Comparison of ENCODE assay signal across 28 mouse cellular contexts in genomic region chr19:59653631-59654367, GRCm38 (mm10).
DNase-seq lines count a peak whose midpoint lies in the region; ATAC-seq and TF ChIP-seq lines count a peak whose summit lies in the region.
"Had no signal": no experiment of that assay in that cellular context is flagged by ENCODE, and none has a peak within 500 bp of the region (broad histone marks: within the 10 kb centered on the region; RNA-seq: fewer than 3 reads in every experiment).

No protein-coding gene starts in this region.

- 63% methylated on average over 18 of the region's 18 CpGs for WGBS in embryonic facial prominence, embryonic 12.5 days
- WGBS in embryonic facial prominence, embryonic 10.5 days = 68% methylated on average over 18 of the region's 18 CpGs
- 36% methylated on average over 18 of the region's 18 CpGs for WGBS in forebrain, embryonic 12.5 days
- 54% methylated on average over 18 of the region's 18 CpGs for WGBS in intestine, embryonic 16.5 days
- 66% methylated on average over 18 of the region's 18 CpGs for WGBS in kidney, embryonic 15.5 days

- no peak for DNase-seq in embryonic facial prominence, embryonic 10.5 days (ENCODE audit: low spot score)
- no peak for DNase-seq in layer of hippocampus, adult 2 months (ENCODE audit: low spot score in 2 of 2)
- no peak for DNase-seq in layer of hippocampus, postnatal 10 days (ENCODE audit: low spot score in 2 of 2)
- peak; percentile 42 for DNase-seq in retina, postnatal 1 day
- DNase-seq: adrenal gland, adult 8-10 months; cerebellum, adult 9-10 months; cerebellum, postnatal 36 days; gastrocnemius, postnatal 25 days; heart, adult 18-20 months; heart, postnatal 4 days; kidney, adult 18-20 months; kidney, postnatal 4 days; right cerebral cortex, postnatal 4 days; thymus, adult 2 months; thymus, postnatal 36 days had no signal

- no peak overlapping the region for H3K4me3 ChIP-seq in embryonic facial prominence, embryonic 12.5 days
- no peak overlapping the region for H3K4me3 ChIP-seq in embryonic facial prominence, embryonic 10.5 days
- H3K4me3 ChIP-seq in layer of hippocampus, adult 2 months = peak overlapping the region; percentile 5; the same call in 1 of the 2 replicates
- H3K4me3 ChIP-seq in forebrain, embryonic 12.5 days (replicated peaks) = no peak overlapping the region
- no peak overlapping the region for H3K4me3 ChIP-seq in intestine, embryonic 16.5 days (ENCODE audit: low read length)
- no peak overlapping the region for H3K4me3 ChIP-seq in kidney, embryonic 15.5 days (replicated peaks)
- H3K4me3 ChIP-seq: embryonic facial prominence, embryonic 13.5 days; hindbrain, embryonic 13.5 days; limb, embryonic 12.5 days; lung, embryonic 15.5 days; midbrain, embryonic 13.5 days had no signal

- H3K27me3 ChIP-seq in embryonic facial prominence, embryonic 12.5 days = no peaks in the 10 kb centered on the region
- no peaks in the 10 kb centered on the region for H3K27me3 ChIP-seq in embryonic facial prominence, embryonic 10.5 days (replicated peaks; ENCODE audit: low read depth, poor library complexity, severe bottlenecking)
- no peaks in the 10 kb centered on the region for H3K27me3 ChIP-seq in forebrain, embryonic 12.5 days
- no peaks in the 10 kb centered on the region for H3K27me3 ChIP-seq in intestine, embryonic 16.5 days (replicated peaks; ENCODE audit: control insufficient read depth, insufficient read depth, low read length)
- no peaks in the 10 kb centered on the region for H3K27me3 ChIP-seq in kidney, embryonic 15.5 days
- H3K27me3 ChIP-seq: CH12.LX; embryonic facial prominence, embryonic 13.5 days; hindbrain, embryonic 13.5 days; lung, embryonic 15.5 days; midbrain, embryonic 13.5 days had no signal

- H3K9ac ChIP-seq in embryonic facial prominence, embryonic 12.5 days = no peak overlapping the region
- H3K9ac ChIP-seq in forebrain, embryonic 12.5 days = no peak overlapping the region
- no peak overlapping the region for H3K9ac ChIP-seq in intestine, embryonic 16.5 days (ENCODE audit: low read depth, low read length)
- no peak overlapping the region for H3K9ac ChIP-seq in kidney, embryonic 15.5 days
- H3K9ac ChIP-seq: embryonic facial prominence, embryonic 13.5 days; hindbrain, embryonic 13.5 days; limb, embryonic 12.5 days; lung, embryonic 15.5 days; midbrain, embryonic 13.5 days had no signal

- ATAC-seq in embryonic facial prominence, embryonic 12.5 days (ENCODE audit: insufficient number of reproducible peaks, insufficient read depth, low FRiP score, low TSS enrichment) = 0 out of 2 replicates have a peak, but pooled peaks have one; percentile 10
- peak; percentile 27; the same call in 1 of the 2 replicates for ATAC-seq in forebrain, embryonic 12.5 days (ENCODE audit: low FRiP score)
- ATAC-seq in intestine, embryonic 16.5 days = no peak
- no peak for ATAC-seq in kidney, embryonic 15.5 days (replicated peaks; ENCODE audit: low FRiP score)
- ATAC-seq: inflammation-experienced regulatory T-cells, adult 6 months; midbrain, embryonic 13.5 days had no signal

- no peaks in the 10 kb centered on the region for H3K4me1 ChIP-seq in embryonic facial prominence, embryonic 12.5 days
- no peaks in the 10 kb centered on the region for H3K4me1 ChIP-seq in embryonic facial prominence, embryonic 10.5 days
- H3K4me1 ChIP-seq in forebrain, embryonic 12.5 days = peaks cover 3% of the 10 kb centered on the region
- no peaks in the 10 kb centered on the region for H3K4me1 ChIP-seq in intestine, embryonic 16.5 days (ENCODE audit: control insufficient read depth, insufficient read depth, low read length)
- no peaks in the 10 kb centered on the region for H3K4me1 ChIP-seq in kidney, embryonic 15.5 days
- H3K4me1 ChIP-seq: embryonic facial prominence, embryonic 13.5 days; limb, embryonic 12.5 days; lung, embryonic 15.5 days had no signal

- H3K4me2 ChIP-seq in embryonic facial prominence, embryonic 12.5 days (replicated peaks) = no peak overlapping the region
- H3K4me2 ChIP-seq in forebrain, embryonic 12.5 days = peak overlapping the region; percentile 17; the same call in 1 of the 2 replicates
- no peak overlapping the region for H3K4me2 ChIP-seq in intestine, embryonic 16.5 days (ENCODE audit: low read depth, low read length)
- H3K4me2 ChIP-seq in kidney, embryonic 15.5 days = no peak overlapping the region
- H3K4me2 ChIP-seq: embryonic facial prominence, embryonic 13.5 days; heart, embryonic 11.5 days; hindbrain, embryonic 13.5 days; limb, embryonic 12.5 days; lung, embryonic 15.5 days; midbrain, embryonic 13.5 days had no signal

- TF ChIP-seq CTCF in layer of hippocampus, adult 2 months (conservative IDR thresholded peaks at IDR 0.05) = no peak

- H3K27ac ChIP-seq in embryonic facial prominence, embryonic 12.5 days = no peak overlapping the region
- no peak overlapping the region for H3K27ac ChIP-seq in embryonic facial prominence, embryonic 10.5 days (replicated peaks)
- H3K27ac ChIP-seq in layer of hippocampus, adult 2 months = no peak overlapping the region
- H3K27ac ChIP-seq in forebrain, embryonic 12.5 days = 0 out of 2 replicates have a peak overlapping the region, but pooled peaks have one; percentile 46
- H3K27ac ChIP-seq in intestine, embryonic 16.5 days (ENCODE audit: low read length) = no peak overlapping the region
- no peak overlapping the region for H3K27ac ChIP-seq in kidney, embryonic 15.5 days
- H3K27ac ChIP-seq: embryonic facial prominence, embryonic 13.5 days; hindbrain, embryonic 13.5 days; limb, embryonic 12.5 days; lung, embryonic 15.5 days; midbrain, embryonic 13.5 days; stomach, postnatal 0 days had no signal

- H3K36me3 ChIP-seq in embryonic facial prominence, embryonic 12.5 days = no peaks in the 10 kb centered on the region
- no peaks in the 10 kb centered on the region for H3K36me3 ChIP-seq in embryonic facial prominence, embryonic 10.5 days (replicated peaks)
- H3K36me3 ChIP-seq in forebrain, embryonic 12.5 days (replicated peaks) = no peaks in the 10 kb centered on the region
- no peaks in the 10 kb centered on the region for H3K36me3 ChIP-seq in intestine, embryonic 16.5 days (ENCODE audit: control insufficient read depth, insufficient read depth, low read length)
- no peaks in the 10 kb centered on the region for H3K36me3 ChIP-seq in kidney, embryonic 15.5 days
- H3K36me3 ChIP-seq: embryonic facial prominence, embryonic 13.5 days; hindbrain, embryonic 13.5 days; limb, embryonic 12.5 days; lung, embryonic 15.5 days; midbrain, embryonic 13.5 days had no signal

- no peaks in the 10 kb centered on the region for H3K9me3 ChIP-seq in embryonic facial prominence, embryonic 12.5 days
- H3K9me3 ChIP-seq in embryonic facial prominence, embryonic 10.5 days = no peaks in the 10 kb centered on the region
- H3K9me3 ChIP-seq in forebrain, embryonic 12.5 days = no peaks in the 10 kb centered on the region
- no peaks in the 10 kb centered on the region for H3K9me3 ChIP-seq in intestine, embryonic 16.5 days (ENCODE audit: control insufficient read depth, low read length)
- H3K9me3 ChIP-seq in kidney, embryonic 15.5 days (replicated peaks) = no peaks in the 10 kb centered on the region
- H3K9me3 ChIP-seq: embryonic facial prominence, embryonic 13.5 days; hindbrain, embryonic 13.5 days; limb, embryonic 12.5 days; lung, embryonic 15.5 days; midbrain, embryonic 13.5 days had no signal

Comparison
In these comparisons a context has a peak if more than half of its experiments do, and no peak if none do; other contexts are left out.
1. ATAC-seq: peak in embryonic facial prominence, embryonic 12.5 days (single experiment) and forebrain, embryonic 12.5 days (single experiment); none in intestine, embryonic 16.5 days (single experiment) and kidney, embryonic 15.5 days (single experiment).